Mouse (Mus musculus) embryo, embryonic 11.5 days (tissue): ENCODE results near the gene Ptprn2.

ENCODE experiments used
- DNase-seq: peaks from one replicate; pipeline ENCODE4 v3.0.0-alpha.2; 2012; ENCODE audit warnings: low read depth, low spot score

Ptprn2 gene

GRCm38 (mm10) chr12:117305625-117306105 lies 820.1 kb downstream of the Ptprn2 start:
- DNase-seq = no peak

DNA sequence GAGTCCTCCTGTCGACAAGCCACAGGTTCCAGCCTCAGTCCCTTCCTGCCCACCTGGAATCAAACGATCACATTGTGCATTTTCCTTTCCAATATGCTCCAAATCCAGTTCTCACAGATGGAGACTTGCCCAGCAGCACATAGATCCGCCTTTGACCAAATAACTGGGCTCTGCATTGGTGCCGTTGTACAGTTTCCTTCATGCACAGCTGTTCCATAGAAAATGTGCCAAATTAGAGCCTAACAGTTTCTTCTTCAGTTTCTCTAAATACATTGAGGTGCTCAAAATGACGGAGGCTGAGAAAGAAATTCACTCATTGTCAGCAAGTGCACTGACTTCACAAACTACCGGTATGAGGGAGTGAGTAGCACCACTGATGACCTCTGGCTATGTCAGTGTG lies 826.6 kb downstream of the Ptprn2 start:
- DNase-seq = no peak

DNA sequence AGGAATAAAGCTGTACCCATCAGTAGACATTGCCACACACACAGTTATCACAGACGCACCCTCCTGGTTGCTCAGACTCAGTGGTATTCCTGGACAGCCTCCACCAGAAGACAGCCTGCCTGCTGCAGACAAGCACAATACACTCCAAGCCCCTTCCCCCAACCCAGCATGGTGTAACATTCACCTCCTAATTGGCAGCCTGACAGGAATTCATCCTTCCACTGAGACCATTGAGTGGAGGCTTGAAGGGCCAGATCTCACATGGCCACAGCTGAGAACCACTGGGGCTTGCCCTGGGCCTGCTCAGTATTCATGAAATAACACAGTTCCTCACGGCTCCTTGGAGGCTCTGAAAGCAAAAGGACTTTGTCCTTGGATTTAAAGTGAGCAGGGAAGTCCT lies 829.5 kb downstream of the Ptprn2 start:
- DNase-seq = no peak

- DNase-seq = no peak
These were observed 830.1 kb downstream of the Ptprn2 start for GRCm38 (mm10) chr12:117315661-117316060.

GRCm38 (mm10) chr12:117318229-117318628 lies 832.7 kb downstream of the Ptprn2 start:
- no peak for DNase-seq

DNA sequence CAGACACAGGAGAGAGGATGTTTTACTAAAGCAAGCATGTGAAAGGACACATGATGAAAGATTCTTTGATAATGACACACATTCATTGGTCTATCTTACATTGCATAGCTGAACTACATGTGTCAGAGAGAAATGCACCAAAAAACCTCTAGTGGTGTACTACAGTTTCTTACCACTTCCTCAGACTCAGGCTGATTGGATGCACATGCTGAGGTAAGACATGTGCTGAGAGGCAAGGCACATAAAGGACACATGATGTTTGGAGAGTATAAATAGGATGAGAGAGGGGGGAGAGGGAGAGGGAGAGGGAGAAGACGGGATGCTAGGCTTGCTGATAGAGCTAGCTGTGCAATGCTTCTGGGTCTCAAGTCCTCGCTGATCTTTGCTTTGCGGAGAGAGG lies 837.5 kb downstream of the Ptprn2 start:
- DNase-seq = no peak
